Mouse (Mus musculus): Measurements from ENCODE around the gene Trpc6. TPM values are rescaled to one million over a fixed set of nuclear protein-coding genes. Genes with fewer than 3 reads are reported as not detected.

Gene Trpc6
- total and polyA plus RNA-seq, 3 experiments = 0.11 to 0.21 TPM; not detected in 1

DNA sequence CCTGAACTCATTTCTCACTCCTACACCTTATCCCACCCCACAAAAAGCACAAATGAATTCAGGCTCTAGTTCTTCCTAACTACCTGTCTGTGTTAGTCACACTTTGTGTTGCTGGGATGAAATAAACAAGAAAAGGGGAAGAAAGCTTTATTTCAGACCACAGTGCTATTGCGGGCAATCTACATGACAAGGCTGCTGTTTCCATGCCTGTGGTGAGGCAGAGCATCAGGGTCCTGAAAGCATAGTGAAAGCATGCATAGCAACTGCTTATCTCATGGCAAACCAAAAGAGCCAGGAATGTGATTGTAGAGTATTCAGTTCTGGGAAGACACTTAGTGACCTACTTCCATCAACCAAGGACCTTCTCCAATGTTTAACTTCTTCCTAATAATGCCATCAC, 10.3 kb upstream of the Trpc6 start:
- H3K4me3 ChIP-seq (replicated peaks in 1 of 3; ENCODE audit: low read depth in 2 of 3, low read length in 2 of 3, poor library complexity in 1 of 3) = no peak overlapping the region
- H3K27me3 ChIP-seq (replicated peaks) = no peaks in the 10 kb centered on the region
- DNase-seq (ENCODE audit: extremely low read depth) = no peak
- no peaks in the 10 kb centered on the region for H3K79me2 ChIP-seq (replicated peaks; ENCODE audit: control insufficient read depth, extremely low read depth, insufficient read depth, poor library complexity, severe bottlenecking)
- no peaks in the 10 kb centered on the region for H3K36me3 ChIP-seq (replicated peaks in 1 of 2; ENCODE audit: control insufficient read depth in 1 of 2, insufficient read depth in 1 of 2, low read length in 1 of 2)
- in situ Hi-C loops (cut with MboI; ENCODE audit: low pct_ligation_motif_present, low pct_unique_long_range_greater_than_20kb, low sequenced_read_pairs) = no loop called here
- H3K9me3 ChIP-seq (replicated peaks; ENCODE audit: low read length) = no peaks in the 10 kb centered on the region
- dilution Hi-C loops (cut with MboI; ENCODE audit: extremely low pct_ligation_motif_present, extremely low pct_unique_long_range_greater_than_20kb, low sequenced_read_pairs) = no loop called here
- no peak overlapping the region for H3K4me2 ChIP-seq (ENCODE audit: insufficient read depth, low read depth, poor library complexity, severe bottlenecking)
- TF ChIP-seq MXI1 (IDR thresholded peaks at IDR 0.05; ENCODE audit: low read depth, low read length) = no peak
- TF ChIP-seq PAX5 (IDR thresholded peaks at IDR 0.05; ENCODE audit: low read length) = no peak
- TF ChIP-seq USF1 (IDR thresholded peaks at IDR 0.05; ENCODE audit: low read depth, low read length) = no peak
- TF ChIP-seq JUND (conservative IDR thresholded peaks at IDR 0.05; ENCODE audit: low read depth, low read length) = no peak
- H3K9ac ChIP-seq (ENCODE audit: insufficient read depth, low read depth) = no peak overlapping the region
- no peak overlapping the region for H3K27ac ChIP-seq (ENCODE audit: insufficient read depth, low read depth)
- H3K4me1 ChIP-seq (ENCODE audit: control insufficient read depth in 1 of 2, insufficient read depth in 2 of 2) = no peaks in the 10 kb centered on the region

DNA sequence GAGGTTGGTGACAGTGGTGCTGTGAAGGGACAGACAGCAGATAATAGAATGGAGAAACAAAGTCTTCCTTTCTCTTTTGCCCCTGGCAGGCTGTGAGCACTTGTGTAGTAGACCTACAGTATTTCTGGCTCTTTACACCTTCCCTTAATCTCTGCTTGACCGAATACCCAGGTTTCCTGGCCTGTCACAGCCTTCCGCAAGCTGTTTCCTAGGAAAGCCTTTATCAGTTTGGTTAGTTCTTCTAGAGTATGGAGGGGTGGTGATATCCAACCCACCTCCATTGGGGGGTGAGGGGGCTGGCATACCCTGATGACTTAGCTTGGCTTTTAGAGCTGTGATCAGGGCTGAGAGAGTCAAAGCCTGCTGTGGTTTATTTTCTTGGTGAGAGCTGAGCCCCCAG, 1.3 kb downstream of the Trpc6 start:
- H3K27me3 ChIP-seq (replicated peaks) = no peaks in the 10 kb centered on the region
- H3K79me2 ChIP-seq (replicated peaks; ENCODE audit: control insufficient read depth, extremely low read depth, insufficient read depth, poor library complexity, severe bottlenecking) = no peaks in the 10 kb centered on the region
- no peak overlapping the region for H3K4me3 ChIP-seq (replicated peaks in 1 of 3; ENCODE audit: low read depth in 2 of 3, low read length in 2 of 3, poor library complexity in 1 of 3)
- H3K4me1 ChIP-seq (ENCODE audit: control insufficient read depth in 1 of 2, insufficient read depth in 2 of 2) = no peaks in the 10 kb centered on the region
- no peak overlapping the region for H3K4me2 ChIP-seq (ENCODE audit: insufficient read depth, low read depth, poor library complexity, severe bottlenecking)
- H3K9ac ChIP-seq (ENCODE audit: insufficient read depth, low read depth) = no peak overlapping the region
- no peaks in the 10 kb centered on the region for H3K9me3 ChIP-seq (replicated peaks; ENCODE audit: low read length)
- TF ChIP-seq MEF2A (IDR thresholded peaks at IDR 0.05; ENCODE audit: borderline replicate concordance, low read depth, low read length) = no peak
- TF ChIP-seq CTCF (conservative IDR thresholded peaks at IDR 0.05 in 1 of 2, IDR thresholded peaks at IDR 0.05 in 1 of 2; ENCODE audit: low read depth in 2 of 2, low read length in 2 of 2) = no peak
- no peak for TF ChIP-seq RAD21 (IDR thresholded peaks at IDR 0.05; ENCODE audit: low read depth, low read length)
- no peak for TF ChIP-seq HCFC1 (IDR thresholded peaks at IDR 0.05; ENCODE audit: low read depth, low read length)
- TF ChIP-seq GABPA (IDR thresholded peaks at IDR 0.05; ENCODE audit: insufficient replicate concordance, low read depth, low read length) = no peak
- no peak for TF ChIP-seq SMC3 (IDR thresholded peaks at IDR 0.05; ENCODE audit: low read depth, low read length)
- no peak for TF ChIP-seq MAX (IDR thresholded peaks at IDR 0.05; ENCODE audit: low read length)
- TF ChIP-seq ZKSCAN1 (IDR thresholded peaks at IDR 0.05; ENCODE audit: borderline replicate concordance, low read depth, low read length) = no peak
- no peak for TF ChIP-seq UBTF (IDR thresholded peaks at IDR 0.05; ENCODE audit: low read depth, low read length)
- TF ChIP-seq MAZ (IDR thresholded peaks at IDR 0.05; ENCODE audit: low read depth, low read length) = no peak
- no peak overlapping the region for H3K27ac ChIP-seq (ENCODE audit: insufficient read depth, low read depth)
- dilution Hi-C loops (cut with MboI; ENCODE audit: extremely low pct_ligation_motif_present, extremely low pct_unique_long_range_greater_than_20kb, low sequenced_read_pairs) = no loop called here
- no peak for DNase-seq (ENCODE audit: extremely low read depth)
- in situ Hi-C loops (cut with MboI; ENCODE audit: low pct_ligation_motif_present, low pct_unique_long_range_greater_than_20kb, low sequenced_read_pairs) = no loop called here
- no peaks in the 10 kb centered on the region for H3K36me3 ChIP-seq (replicated peaks in 1 of 2; ENCODE audit: control insufficient read depth in 1 of 2, insufficient read depth in 1 of 2, low read length in 1 of 2)

DNA sequence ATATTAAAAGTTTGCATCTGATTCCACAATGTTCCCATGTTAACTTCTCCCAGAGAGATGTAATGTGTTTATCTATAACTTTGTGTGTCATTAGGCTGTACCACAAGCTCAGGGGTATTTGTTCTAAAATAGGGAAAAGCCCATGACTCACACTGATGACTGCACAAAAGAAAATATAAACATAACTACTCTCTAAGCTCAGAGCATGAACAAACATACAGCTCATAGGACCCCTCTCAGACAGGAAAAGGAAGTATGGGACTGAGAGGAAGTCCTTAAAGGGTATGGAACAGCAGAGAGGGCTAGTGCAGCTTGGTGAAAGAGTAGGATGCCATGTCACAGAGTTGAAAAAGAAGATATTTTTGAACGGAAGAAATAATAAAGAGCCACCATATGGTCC, 14.6 kb downstream of the Trpc6 start:
- in situ Hi-C loops (cut with MboI; ENCODE audit: low pct_ligation_motif_present, low pct_unique_long_range_greater_than_20kb, low sequenced_read_pairs) (no loop called here), dilution Hi-C loops (cut with MboI; ENCODE audit: extremely low pct_ligation_motif_present, extremely low pct_unique_long_range_greater_than_20kb, low sequenced_read_pairs) (no loop called here)
- H3K4me1 ChIP-seq (ENCODE audit: control insufficient read depth in 1 of 2, insufficient read depth in 2 of 2) = no peaks in the 10 kb centered on the region
- no peaks in the 10 kb centered on the region for H3K27me3 ChIP-seq (replicated peaks)
- H3K36me3 ChIP-seq (replicated peaks in 1 of 2; ENCODE audit: control insufficient read depth in 1 of 2, insufficient read depth in 1 of 2, low read length in 1 of 2) = no peaks in the 10 kb centered on the region
- H3K4me3 ChIP-seq (replicated peaks in 1 of 3; ENCODE audit: low read depth in 2 of 3, low read length in 2 of 3, poor library complexity in 1 of 3) = no peak overlapping the region
- no peak overlapping the region for H3K27ac ChIP-seq (ENCODE audit: insufficient read depth, low read depth)
- H3K9me3 ChIP-seq (replicated peaks; ENCODE audit: low read length) = no peaks in the 10 kb centered on the region
- DNase-seq (ENCODE audit: extremely low read depth) = no peak
- H3K4me2 ChIP-seq (ENCODE audit: insufficient read depth, low read depth, poor library complexity, severe bottlenecking) = no peak overlapping the region
- H3K79me2 ChIP-seq (replicated peaks; ENCODE audit: control insufficient read depth, extremely low read depth, insufficient read depth, poor library complexity, severe bottlenecking) = no peaks in the 10 kb centered on the region
- H3K9ac ChIP-seq (ENCODE audit: insufficient read depth, low read depth) = no peak overlapping the region
- TF ChIP-seq RCOR1 (conservative IDR thresholded peaks at IDR 0.05; ENCODE audit: low read depth, low read length) (no peak), HCFC1 (IDR thresholded peaks at IDR 0.05; ENCODE audit: low read depth, low read length) (no peak), CHD1 (IDR thresholded peaks at IDR 0.05; ENCODE audit: low read depth, low read length) (no peak)
